Mouse (Mus musculus): Measurements from ENCODE around the gene Rnf114.

Rnf114 gene

DNA sequence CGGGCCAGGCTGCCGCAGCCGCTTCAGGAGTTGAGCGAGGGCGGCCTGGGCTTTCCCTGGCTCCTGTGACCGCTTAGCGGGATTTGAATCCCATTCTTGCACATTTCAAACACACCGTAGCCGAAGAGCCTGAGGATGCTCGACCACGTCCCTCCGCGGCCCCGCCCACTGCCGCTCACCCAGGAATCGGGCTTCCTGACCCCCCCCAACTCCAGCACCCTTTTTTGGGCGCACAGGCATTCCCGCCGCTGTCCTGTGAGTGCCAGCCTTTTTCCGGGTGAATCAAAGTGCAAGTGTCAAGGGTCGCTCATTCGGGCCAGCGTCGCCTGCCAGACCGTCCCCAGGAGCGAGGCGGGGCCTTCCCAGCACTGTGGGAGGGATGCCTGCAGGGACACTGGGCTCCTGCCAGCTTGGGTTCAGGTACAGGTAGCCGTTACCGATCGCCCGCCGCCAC is 11.5 kb downstream of the Rnf114 start:
- DNase-seq (ENCODE audit: low read depth) = no peak

DNA sequence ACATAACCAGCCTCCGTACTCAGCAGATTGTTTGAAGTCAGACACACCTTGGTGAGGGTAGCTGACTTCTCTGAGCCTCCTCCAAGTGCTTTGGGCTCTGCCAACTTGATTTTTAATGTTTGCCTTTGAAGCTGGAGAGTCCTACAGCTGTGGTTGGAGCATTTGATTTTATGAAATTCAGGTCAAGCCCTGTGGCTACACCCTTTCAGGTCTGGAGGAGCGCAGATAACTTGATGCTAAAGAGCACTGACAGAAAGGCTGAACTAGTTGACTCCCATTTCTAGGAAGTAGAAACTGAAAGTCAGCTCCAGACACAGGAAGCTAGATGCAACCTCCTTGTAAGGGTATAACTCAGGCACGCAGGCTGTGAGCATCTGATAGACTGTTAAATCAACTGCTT is 12.7 kb downstream of the Rnf114 start:
- DNase-seq (ENCODE audit: low read depth) = peak; percentile 73

DNA sequence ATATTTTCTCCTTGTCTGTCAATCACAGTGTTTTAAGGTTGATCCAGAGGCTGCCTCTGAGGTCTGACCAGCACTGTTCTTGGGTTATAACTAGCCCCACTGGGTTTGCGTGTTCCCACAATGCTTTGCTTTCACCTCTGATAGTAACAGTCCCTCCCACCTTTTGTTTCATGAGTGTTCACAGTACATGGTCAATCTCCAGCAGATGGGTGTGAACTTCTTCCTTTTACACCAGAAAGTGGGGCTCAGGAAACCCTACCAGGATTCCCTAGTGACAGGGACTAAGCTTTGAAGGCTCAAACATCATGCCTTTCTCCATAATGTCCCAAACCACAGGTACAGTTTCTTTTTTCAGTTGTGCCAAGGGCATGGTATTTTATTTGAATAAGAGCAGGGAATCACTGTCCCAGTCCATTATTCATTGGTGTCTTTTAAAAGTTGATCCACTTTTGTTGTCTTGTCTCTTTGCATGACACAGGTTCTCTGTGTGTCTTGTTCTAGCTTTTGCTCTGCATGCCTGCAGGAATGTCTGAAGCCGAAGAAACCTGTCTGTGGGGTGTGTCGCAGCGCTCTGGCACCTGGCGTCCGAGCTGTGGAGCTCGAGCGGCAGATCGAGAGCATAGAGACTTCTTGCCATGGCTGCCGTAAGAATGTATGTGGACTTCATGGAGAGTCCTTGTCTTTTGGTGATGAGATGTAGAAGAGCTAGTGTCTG is 14.3 kb downstream of the Rnf114 start:
- no peak for DNase-seq (ENCODE audit: low read depth)

DNA sequence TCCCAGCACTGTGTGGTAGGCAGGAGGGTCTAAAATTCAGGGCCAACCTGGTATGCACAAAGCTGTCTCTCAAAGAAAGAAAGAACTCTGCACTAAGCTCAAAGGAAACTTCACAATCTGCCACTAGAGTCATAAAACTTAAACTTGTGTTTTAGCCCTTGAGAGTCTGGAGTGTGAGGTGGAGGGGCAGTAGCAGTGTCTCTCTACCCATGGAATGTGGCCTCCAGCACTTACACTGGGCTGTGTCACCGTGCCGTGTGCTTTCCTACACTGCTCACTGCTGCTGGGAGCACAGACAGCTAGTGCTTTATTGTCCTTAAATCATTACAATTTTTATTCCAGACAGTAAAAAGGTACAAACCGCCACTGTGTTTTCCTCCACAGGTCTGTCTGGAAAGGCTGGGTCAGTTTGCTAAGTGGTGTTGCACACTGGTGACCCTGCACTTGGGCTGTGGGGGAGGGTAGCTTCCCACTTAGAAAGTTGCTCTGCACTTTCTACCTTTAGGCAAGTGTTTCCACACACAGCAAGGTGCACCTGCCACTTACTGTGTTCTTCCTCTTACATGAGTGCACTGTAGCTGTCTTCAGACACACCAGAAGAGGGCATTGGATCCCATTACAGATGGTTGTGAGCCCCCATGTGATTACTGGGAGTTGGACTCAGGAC is 15.4 kb downstream of the Rnf114 start:
- no peak for DNase-seq (ENCODE audit: low read depth)

DNA sequence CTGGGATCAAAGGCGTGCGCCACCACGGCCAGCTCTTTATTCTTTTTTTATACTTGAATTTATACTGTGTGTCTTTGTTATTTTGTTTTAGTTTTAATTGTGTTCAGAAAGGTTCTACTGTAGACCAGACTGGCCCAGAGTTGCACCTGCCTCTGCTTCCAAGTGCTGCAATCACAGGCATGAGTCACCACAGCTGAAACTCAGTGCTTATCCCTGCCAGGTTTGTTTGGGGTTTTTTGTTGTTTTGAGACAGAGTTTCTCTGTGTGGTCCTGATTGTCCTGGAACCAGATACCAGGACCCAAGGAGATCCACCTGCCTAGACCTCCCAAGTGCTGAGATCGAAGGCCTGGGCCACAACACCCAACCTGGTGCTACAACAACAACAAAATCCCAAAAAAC is 16.1 kb downstream of the Rnf114 start:
- DNase-seq (ENCODE audit: low read depth) = no peak

DNA sequence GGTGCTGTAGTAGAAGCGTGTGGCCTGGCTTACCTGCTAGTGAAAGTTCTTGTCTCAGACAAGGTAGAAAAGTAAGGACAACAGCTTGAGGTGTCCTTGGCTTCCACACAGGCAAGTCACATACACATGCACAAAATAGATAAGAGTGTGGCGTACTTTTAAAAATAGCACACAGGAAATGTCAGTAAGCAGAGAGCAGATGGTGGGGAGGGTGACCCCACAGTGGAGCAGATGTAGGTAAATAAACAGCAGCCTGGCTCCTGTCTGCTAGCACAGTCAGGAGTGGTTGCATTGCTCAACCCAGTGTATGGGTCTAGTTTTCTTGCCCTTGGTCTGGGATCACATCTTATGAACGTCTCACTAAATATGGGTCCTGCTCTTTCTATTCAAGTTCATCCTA is 18.0 kb downstream of the Rnf114 start:
- no peak for DNase-seq (ENCODE audit: low read depth)

DNA sequence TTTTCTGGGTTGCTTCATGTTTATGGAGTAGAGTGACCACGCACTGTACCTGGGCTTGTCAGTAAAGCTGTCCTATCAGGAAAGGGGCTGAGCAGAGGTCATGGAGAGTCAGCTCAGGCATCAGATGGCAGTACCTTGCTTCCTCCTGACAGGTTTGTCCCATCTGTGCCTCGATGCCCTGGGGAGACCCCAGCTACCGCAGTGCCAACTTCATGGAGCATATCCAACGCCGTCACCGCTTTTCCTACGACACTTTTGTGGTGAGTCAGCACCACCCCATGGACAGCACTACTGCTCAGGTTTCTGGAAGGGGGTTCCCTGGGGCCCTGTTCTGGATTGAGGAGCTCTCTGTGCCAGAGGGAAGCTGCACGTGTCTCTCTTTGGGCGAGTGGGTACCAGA is 19.9 kb downstream of the Rnf114 start:
- no peak for DNase-seq (ENCODE audit: low read depth)

DNA sequence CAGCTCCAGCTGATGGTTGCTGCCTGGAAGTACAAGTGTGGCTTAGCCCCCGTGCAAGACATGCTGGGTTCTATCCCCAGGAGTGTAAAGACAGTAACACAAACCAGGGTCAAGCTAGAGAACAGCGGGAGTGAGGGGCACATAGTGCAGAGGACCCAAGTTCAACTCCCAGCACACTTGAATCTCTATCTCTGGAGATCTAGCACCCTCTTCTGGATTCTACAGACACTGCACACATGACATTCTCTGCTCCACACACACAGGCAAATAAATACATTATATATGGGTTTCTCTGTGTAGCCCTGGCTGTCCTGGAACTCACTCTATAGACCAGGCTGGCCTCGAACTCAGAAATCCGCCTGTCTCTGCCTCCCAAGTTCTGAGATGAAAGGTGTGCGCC is 20.5 kb downstream of the Rnf114 start:
- no peak for DNase-seq (ENCODE audit: low read depth)

DNA sequence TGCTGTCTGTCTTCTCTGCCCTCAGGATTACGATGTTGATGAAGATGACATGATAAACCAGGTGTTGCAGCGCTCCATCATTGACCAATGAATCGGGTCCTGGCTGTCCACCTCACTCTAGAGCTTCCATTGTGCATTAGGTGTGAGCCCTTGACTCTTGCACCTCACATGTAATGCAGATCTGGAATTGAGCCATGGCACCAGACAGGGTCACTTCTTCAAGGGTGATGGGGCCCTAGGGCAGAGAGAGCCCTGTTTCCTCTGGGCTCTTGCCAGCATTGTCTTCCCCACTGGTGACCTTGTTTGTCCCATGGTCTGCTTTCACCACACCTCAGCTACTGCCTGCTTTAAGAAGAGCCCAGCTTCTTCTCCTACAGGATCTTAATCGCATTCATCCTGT is 22.2 kb downstream of the Rnf114 start:
- no peak for DNase-seq (ENCODE audit: low read depth)

DNA sequence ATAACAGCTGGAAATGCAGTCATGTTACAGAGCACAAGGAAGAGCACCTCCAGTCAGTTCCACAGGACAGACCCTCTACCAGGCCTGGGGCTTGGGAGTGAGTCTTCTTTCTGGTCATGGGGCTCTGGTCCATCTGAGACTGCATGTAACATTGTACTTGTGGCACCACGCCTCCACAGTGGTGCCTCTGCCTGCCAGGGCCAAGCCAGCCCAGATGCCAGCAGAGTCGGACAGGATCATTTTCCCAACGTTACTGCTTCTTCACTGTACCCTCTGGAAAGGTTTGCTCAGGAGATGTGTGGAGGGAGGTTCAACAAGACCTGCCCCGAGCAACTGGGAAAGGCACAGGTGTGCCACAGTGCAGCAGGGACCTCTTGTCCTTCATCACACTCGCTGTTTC is 23.2 kb downstream of the Rnf114 start:
- no peak for DNase-seq (ENCODE audit: low read depth)

DNA sequence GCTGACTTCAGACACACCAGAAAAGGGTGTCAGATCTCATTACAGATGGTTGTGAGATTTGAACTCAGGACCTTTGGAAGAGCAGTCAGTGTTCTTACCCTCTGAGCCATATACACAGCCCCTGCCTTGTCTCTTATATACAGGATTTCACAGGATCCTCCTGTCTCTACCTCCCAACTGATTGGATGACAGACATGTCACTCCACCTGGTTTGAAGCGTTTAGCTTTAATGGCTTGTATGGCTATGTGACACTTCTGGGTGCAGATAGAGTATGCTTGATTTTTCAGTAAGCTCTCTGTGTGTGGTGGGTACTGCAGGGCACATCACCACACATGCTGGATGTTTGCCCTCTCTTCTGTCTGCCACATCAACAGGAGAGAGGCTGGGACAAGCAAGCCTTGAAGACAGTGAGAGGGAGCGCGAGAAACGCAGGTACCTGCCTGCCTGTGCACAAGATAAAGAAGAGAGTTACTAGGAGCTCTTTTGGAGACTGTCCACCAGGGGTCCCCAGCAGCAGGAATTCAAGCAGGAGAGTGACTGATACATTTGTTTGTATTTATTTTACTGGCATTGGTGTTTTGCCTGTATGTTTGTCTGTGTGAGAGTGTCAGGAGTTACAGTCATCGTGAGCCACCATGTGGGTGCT is 27.3 kb downstream of the Rnf114 start:
- DNase-seq (ENCODE audit: low read depth) = no peak

DNA sequence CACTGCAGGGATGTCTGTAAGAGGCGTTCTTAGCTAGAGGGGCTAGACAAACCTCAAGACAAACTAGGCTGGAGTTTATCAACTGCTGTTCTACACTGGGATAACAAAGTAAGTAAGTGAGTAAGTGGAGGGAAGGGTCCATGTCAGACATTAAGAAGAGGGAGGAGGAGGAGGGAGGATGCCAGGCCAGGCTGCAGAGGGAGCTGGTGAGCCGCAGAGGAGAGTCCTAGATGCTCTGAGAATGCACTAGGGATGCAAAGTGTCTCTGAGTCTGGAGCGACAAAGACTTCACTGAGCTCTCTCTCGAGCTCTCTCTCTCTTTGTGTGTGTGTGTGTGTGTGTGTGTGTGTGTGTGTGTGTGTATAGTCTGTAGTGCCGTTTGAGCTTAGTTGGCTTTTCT is 35.8 kb downstream of the Rnf114 start:
- DNase-seq (ENCODE audit: low read depth) = no peak

DNA sequence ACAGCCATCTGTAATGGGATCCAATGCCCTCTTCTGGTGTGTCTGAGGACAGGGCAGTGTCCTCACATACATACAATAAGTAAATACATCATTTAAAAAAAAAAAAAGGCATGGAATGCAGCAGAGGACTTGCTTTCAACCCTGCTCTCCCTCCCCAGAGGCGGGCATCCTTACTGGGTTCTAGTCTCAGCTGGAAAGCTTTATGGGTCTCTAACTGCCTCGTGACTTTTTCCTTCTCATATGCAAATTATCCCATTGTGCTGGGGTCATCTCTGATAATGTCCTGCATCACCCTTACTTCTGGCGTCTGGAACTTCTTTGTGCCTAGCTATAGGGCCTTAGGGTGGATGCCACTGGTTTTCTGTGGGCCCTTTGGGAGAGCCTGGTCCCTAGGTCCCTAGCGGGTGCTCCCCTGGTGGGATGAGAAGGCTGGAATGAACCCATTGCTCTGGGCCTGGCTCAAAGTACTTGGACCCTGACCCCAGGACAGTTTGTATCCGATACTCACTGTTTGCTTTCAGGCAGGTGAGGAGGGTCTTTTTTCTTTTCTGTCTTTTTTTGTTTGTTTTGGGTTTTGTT is 37.6 kb downstream of the Rnf114 start:
- no peak for DNase-seq (ENCODE audit: low read depth)

DNA sequence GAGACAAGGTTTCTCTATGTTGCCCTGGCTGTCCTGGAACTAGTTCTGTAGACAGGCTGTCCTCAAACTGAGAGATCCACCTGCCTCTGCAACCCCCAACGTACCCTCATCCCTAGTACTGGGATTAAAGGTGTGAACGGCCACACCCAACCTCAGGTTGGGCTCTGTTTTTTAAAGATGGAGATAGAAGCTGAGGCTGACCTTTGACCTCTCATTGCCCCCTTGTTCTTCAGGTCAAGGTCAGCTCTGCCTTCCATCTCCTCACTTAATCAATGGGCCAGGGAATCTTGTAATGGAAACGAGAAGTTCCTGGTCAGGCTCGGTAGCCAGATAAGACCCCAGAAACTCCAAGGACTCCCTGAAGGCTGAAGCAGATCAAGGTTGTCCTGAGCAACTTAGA is 38.1 kb downstream of the Rnf114 start:
- no peak for DNase-seq (ENCODE audit: low read depth)

DNA sequence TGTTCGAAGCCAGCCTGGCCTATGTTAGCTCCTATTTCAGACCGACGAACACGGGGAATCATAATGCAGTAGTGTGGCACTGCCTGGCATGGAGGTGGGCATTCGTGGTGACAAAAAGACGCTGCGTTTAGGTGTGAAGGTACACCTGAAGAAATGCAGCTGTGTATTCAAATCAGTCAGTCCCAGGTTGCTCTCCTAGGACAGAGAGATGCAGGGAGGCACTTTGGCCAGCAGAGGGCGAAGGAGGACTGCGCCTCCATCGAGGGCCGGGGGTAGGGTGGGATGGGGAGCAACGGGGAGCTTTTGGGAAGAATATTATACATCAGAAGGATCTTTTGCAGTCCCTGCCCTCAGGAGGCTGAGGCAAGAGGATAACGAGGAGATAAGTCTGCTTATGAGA is 39.7 kb downstream of the Rnf114 start:
- no peak for DNase-seq (ENCODE audit: low read depth)

DNA sequence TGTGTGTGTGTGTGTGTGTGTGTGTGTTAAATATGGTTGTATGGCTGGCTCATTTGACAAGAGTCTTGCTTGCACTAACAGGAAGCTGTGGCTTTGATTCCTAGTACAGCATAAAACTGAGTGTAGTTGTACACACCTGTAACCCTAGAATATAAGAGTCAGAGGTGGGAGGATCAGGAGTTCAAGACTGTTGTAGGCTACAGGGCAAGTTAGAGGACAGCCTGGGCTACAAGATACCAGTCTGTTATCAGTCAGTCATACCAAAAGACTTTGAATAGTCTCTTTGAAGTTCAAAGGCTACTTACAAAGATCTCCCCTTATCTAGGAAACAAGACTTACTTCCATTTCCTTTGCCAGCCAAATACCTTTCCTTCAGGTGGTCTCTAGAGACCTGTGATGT is 41.4 kb downstream of the Rnf114 start:
- DNase-seq (ENCODE audit: low read depth) = no peak

DNA sequence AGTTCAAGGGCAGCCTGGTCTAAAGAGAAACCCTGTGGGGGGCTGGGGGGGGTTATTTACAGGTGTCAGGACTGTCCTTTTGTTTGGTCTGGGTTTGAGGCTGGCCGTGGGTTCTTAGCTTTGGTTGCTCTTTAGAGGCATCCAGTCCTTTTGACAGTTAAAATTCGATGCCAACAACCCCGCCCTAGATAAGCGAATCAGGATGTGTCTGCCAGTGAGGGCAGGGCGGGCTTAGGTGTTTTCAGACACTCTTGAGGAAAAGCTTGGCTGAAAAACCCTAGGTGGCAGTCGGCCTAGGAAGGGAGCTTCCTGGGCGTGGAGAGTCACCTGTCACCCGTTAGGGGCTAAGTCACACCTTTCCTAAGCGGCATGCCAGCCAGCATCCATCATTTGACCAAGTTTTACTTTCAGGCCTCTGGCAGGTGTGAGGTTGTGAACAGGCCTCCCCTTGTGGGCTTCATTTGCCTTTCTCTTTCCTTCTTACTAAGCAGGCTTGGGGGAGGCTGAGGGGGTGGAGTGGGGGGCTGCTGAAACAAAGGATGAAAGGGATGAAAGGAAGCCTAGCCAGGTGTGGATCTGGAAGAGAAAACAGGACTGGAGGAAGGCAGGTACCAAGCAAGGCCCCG is 44.0 kb downstream of the Rnf114 start:
- DNase-seq (ENCODE audit: low read depth) = no peak

DNA sequence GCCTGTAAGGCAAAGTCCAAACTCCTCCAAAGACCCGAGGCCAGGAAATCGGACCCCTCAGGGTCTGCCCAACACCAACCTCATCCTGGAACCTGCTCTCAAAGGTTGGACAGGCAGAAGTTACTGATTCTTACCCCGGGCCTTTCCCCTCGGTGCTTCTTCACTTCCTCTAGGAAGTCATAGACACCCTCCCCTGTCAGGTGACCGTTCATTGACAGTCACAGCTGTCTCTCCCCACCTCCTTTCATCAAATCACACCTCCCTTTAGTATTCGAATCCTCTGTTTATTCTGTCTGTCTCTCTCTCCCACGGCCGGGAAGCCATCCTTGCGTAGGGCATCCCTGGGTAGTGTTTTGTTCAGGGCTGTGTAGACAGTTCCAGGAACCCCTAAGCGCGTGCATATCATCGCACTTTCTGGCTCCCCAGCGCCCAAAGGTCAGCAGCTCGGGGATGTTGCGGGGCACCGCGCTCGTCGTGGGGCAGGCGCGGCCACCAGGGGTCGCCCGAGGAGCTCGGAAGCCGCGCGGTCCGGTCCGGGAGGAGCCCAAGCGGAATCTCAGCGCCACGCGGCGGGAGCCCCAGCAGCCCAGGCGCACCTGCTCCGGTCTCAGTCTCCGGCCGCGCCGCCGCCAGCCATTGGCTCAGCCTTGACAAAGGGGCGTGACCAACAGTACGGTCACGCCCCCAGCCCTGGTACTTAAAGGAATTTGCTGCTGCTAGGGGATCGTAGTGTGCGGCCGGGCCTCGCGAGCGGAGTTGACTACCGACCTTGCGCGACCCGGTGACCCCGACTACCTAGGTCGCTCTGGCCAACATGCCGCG is 45.2 kb downstream of the Rnf114 start, which contains the start of gene Snai1:
Gene Snai1, plus strand, starts transcription at position 720 of the 822 bp plus-strand sequence.
- peak; percentile 71 for DNase-seq (ENCODE audit: low read depth)

DNA sequence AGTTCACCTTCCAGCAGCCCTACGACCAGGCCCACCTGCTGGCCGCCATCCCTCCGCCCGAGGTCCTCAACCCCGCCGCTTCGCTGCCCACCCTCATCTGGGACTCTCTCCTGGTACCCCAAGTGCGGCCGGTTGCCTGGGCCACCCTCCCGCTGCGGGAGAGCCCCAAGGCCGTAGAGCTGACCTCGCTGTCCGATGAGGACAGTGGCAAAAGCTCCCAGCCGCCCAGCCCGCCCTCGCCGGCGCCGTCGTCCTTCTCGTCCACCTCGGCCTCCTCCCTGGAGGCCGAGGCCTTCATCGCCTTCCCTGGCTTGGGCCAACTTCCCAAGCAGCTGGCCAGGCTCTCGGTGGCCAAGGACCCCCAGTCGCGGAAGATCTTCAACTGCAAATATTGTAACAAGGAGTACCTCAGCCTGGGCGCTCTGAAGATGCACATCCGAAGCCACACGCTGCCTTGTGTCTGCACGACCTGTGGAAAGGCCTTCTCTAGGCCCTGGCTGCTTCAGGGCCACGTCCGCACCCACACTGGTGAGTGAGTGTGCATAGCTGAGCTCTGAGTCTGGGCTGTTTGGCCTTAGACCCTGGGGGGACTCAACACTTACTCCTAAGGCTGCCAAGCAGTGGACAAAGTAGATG is 46.3 kb downstream of the Rnf114 start:
- no peak for DNase-seq (ENCODE audit: low read depth)

DNA sequence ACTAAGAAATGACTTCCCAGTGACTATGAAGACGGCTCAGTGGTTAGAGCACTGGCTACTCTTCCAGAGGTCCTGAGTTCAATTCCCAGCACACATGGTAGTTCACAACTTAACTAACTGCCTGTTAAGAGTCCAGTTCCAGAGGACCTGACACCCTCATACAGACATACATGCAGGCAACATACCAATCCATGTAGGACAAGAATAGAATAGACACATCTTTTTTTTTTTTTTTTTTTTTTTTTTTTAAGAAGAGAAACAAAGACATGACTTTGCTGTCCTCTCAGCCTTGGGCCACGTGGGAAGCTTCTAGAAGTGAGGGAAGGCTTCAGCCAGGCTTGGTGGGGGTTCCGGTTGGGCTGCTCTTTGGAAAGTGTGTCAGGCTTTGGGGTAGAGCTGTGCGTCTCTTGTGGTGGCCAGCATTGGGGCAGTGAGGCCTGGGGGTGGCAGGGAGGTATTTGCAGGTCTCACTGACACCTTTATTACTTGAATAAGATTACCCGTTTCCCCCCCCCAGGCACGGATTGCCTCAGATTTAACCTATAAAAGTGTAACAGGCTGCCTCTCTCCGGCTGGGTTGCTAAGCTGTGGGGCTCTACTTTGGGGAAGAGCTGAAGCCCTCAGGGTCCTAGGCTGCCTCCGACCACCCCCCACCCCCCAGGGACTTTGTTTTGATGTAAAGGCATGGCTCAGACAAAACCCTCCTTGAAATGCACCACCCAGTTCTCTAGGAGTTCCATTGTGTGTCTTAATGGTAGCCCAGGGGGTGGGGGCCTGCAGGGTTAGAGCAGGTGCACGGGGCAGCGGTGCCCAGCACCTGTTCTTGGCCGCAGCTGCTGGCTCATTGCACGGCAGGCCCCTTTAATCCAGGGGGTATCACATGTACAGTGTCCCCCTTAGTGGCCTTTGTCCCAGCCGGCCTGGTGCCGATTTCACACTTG is 47.4 kb downstream of the Rnf114 start:
- DNase-seq (ENCODE audit: low read depth) = no peak

Data from c-Kit-positive CD71-positive TER-119-negative erythroid progenitor cells, embryonic 14.5 days (primary cell).